8 mouse cellular contexts compared by ENCODE assay signal in the genomic region with DNA sequence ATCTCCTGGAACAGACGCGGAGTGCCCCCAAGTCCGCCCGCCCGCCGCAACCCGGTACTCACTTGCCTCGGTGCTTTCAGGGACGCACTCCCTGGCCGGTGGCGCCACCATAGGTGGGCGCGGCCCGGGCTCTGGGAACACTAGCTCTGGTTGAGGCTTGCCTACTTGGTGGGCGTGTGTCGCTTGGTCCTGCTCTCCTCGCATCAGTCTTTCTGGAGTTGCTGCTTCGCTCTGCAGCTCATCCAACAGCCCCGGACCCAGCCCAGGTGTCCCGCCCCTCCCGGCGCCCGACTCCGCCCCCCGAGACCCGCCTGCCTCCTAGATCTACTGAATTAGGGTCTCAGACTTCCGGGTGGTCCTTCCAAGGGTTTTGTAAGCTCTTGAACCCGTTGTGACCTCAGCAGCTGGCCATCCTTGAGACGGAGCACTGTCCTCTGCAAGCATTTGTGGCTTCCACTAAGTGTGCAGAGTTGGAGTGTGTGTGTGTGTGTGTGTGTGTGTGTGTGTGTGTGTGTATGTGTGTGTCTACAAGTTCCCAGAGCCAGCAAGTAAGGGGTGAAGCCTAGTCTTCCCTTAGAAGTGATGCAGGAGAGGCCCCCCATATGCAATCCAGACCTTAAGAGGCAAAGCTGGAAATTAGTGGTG. TPM values are rescaled to one million over a fixed set of nuclear protein-coding genes. Genes with fewer than 3 reads are reported as not detected.
DNase-seq lines count a peak whose midpoint lies in the region; ATAC-seq lines count a peak whose summit lies in the region.

TSS of gene Prokr2 (minus strand) at position 254 of the 645 bp plus-strand sequence.

- peaks cover 10% of the 10 kb centered on the region for H3K27me3 ChIP-seq in hindbrain, embryonic 11.5 days (ENCODE audit: control insufficient read depth, insufficient read depth, low read length)

- no peaks in the 10 kb centered on the region for H3K36me3 ChIP-seq in hindbrain, embryonic 11.5 days (ENCODE audit: control insufficient read depth, insufficient read depth, low read length)

- H3K27ac ChIP-seq in hindbrain, embryonic 11.5 days (ENCODE audit: low read depth, low read length): no peak within 1 kb of the TSS

- peak; percentile 14 for DNase-seq in adrenal gland, postnatal 10 days
- no peak for DNase-seq in adrenal gland, postnatal 25 days
- DNase-seq in ovary, postnatal 36 days (ENCODE audit: low spot score): peak; percentile 19
- no peak for DNase-seq in ovary, postnatal 10 days (ENCODE audit: low spot score)
- DNase-seq in hindbrain, embryonic 11.5 days (ENCODE audit: low spot score): no peak
- peak; percentile 9 to 31 for DNase-seq in lung, postnatal 4 days
- peak; percentile 45 for DNase-seq in thymus, postnatal 14 days
- no peak for DNase-seq in layer of hippocampus, adult 8-10 months (ENCODE audit: low spot score in 2 of 2)

- peak within 1 kb of the TSS; percentile 36 for H3K9ac ChIP-seq in hindbrain, embryonic 11.5 days (ENCODE audit: low read depth, low read length)

- ATAC-seq in hindbrain, embryonic 11.5 days (ENCODE audit: low FRiP score): peak; percentile 64

- under 1% methylated on average over 28 of the region's 29 CpGs for WGBS in hindbrain, embryonic 11.5 days

- H3K4me1 ChIP-seq in hindbrain, embryonic 11.5 days (replicated peaks; ENCODE audit: control insufficient read depth, insufficient read depth, low read length): 0 out of 2 replicates have a peak, but pooled peaks cover 2% of the 10 kb centered on the region

- H3K4me3 ChIP-seq in hindbrain, embryonic 11.5 days (ENCODE audit: low read depth, low read length): peak within 1 kb of the TSS; percentile 51

- peak within 1 kb of the TSS; percentile 96 for H3K4me2 ChIP-seq in hindbrain, embryonic 11.5 days (replicated peaks; ENCODE audit: low read depth, low read length)

- no peaks in the 10 kb centered on the region for H3K9me3 ChIP-seq in hindbrain, embryonic 11.5 days (ENCODE audit: control insufficient read depth, low read length)

RNA-seq across cellular contexts. Expression of gene Prokr2, which starts in this region (rescaled TPM):
- not detected for total RNA-seq in adrenal gland, postnatal 10 days (2021)
- total RNA-seq in adrenal gland, postnatal 25 days (2021): not detected in 2 replicates
- 0.45 and 0.82 TPM in 2 replicates for polyA plus RNA-seq in hindbrain, embryonic 11.5 days (2014; fragmentation: Nextera tagmentation; extraction: Ambion mirVana)
- 1 to 10 TPM; 3.3 to 5.0 (median 3.7) TPM for total RNA-seq in layer of hippocampus, adult 8-10 months (2022)

Comparison
In these comparisons a context has a peak if more than half of its experiments do, and no peak if none do; other contexts are left out.
1. DNase-seq: peak in ovary, postnatal 36 days (single experiment), lung, postnatal 4 days (2 of 2) and thymus, postnatal 14 days (single experiment); none in adrenal gland, postnatal 25 days (single experiment), ovary, postnatal 10 days (single experiment), hindbrain, embryonic 11.5 days (single experiment) and layer of hippocampus, adult 8-10 months (0 of 2).
2. Peak in DNase-seq in adrenal gland, postnatal 10 days; RNA of the gene not detected or under 1 TPM.
3. Peak in ATAC-seq, H3K4me3 ChIP-seq, H3K9ac ChIP-seq and H3K4me2 ChIP-seq in hindbrain, embryonic 11.5 days; RNA of the gene not detected or under 1 TPM.